Mouse (Mus musculus): ENCODE data around the gene Med17.

- TF ChIP-seq CTCF (IDR thresholded peaks at IDR 0.05): no peak
- TF ChIP-seq EP300 (IDR thresholded peaks at IDR 0.05): no peak
Measured at GRCm38 (mm10) chr9:15280491-15280879, 754 bp upstream of the Med17 start.
